21 mouse cellular contexts compared by ENCODE assay signal in genomic region chr7:136235563-136235962, GRCm38 (mm10).
DNase-seq lines count a peak whose midpoint lies in the region; ATAC-seq and TF ChIP-seq lines count a peak whose summit lies in the region.
"Had no signal": no experiment of that assay in that cellular context is flagged by ENCODE, and none has a peak within 500 bp of the region (broad histone marks: within the 10 kb centered on the region; RNA-seq: fewer than 3 reads in every experiment).

No protein-coding gene starts in this region.

- peak; percentile 45 for DNase-seq in heart, embryonic 10.5 days (ENCODE audit: low spot score)
- DNase-seq in heart, postnatal 10 days, result no peak
- DNase-seq in kidney, adult 9 months, result peak; percentile 14
- no peak for DNase-seq in kidney, adult 8-10 months
- no peak for DNase-seq in kidney, postnatal 4 days
- DNase-seq in embryonic facial prominence, embryonic 10.5 days (ENCODE audit: low spot score), result peak; percentile 7
- no peak for DNase-seq in left cerebral cortex, adult 2 months (ENCODE audit: extremely low spot score in 1 of 2, low spot score in 2 of 2)
- DNase-seq: adrenal gland, adult 2 months; adrenal gland, postnatal 10 days; adrenal gland, postnatal 25 days; cerebellum, adult 11 months; cerebellum, adult 18-20 months; cerebellum, adult 8-10 months; cerebellum, adult 9-11 months; cerebellum, postnatal 14 days; cerebellum, postnatal 36 days; embryo, embryonic 11 days had no signal

- H3K36me3 ChIP-seq in heart, embryonic 10.5 days, result no peaks in the 10 kb centered on the region
- H3K36me3 ChIP-seq in kidney, embryonic 15.5 days, result no peaks in the 10 kb centered on the region
- H3K36me3 ChIP-seq in embryonic facial prominence, embryonic 10.5 days (replicated peaks), result no peaks in the 10 kb centered on the region
- H3K36me3 ChIP-seq: embryonic facial prominence, embryonic 12.5 days; forebrain, embryonic 15.5 days had no signal

- H3K27ac ChIP-seq in heart, embryonic 10.5 days, result no peak overlapping the region
- no peak overlapping the region for H3K27ac ChIP-seq in kidney, embryonic 15.5 days
- H3K27ac ChIP-seq in embryonic facial prominence, embryonic 10.5 days (replicated peaks), result no peak overlapping the region
- no peak overlapping the region for H3K27ac ChIP-seq in left cerebral cortex, adult 2 months
- H3K27ac ChIP-seq: embryonic facial prominence, embryonic 12.5 days; forebrain, embryonic 13.5 days; forebrain, embryonic 15.5 days had no signal

- no peak overlapping the region for H3K4me2 ChIP-seq in kidney, embryonic 15.5 days
- H3K4me2 ChIP-seq: embryonic facial prominence, embryonic 12.5 days; forebrain, embryonic 13.5 days; forebrain, embryonic 15.5 days had no signal

- H3K9ac ChIP-seq in kidney, embryonic 15.5 days, result no peak overlapping the region
- H3K9ac ChIP-seq: embryonic facial prominence, embryonic 12.5 days; forebrain, embryonic 13.5 days; forebrain, embryonic 15.5 days had no signal

- H3K27me3 ChIP-seq in heart, embryonic 10.5 days (ENCODE audit: insufficient read depth, poor library complexity, severe bottlenecking), result peaks cover 7% of the 10 kb centered on the region; the same call in 1 of the 2 replicates
- H3K27me3 ChIP-seq in kidney, embryonic 15.5 days, result no peaks in the 10 kb centered on the region; the same call in 1 of the 2 replicates
- H3K27me3 ChIP-seq in embryonic facial prominence, embryonic 10.5 days (replicated peaks; ENCODE audit: low read depth, poor library complexity, severe bottlenecking), result peaks cover 14% of the 10 kb centered on the region; the same call in 1 of the 2 replicates
- H3K27me3 ChIP-seq: embryonic facial prominence, embryonic 12.5 days; forebrain, embryonic 15.5 days had no signal

- H3K4me3 ChIP-seq in heart, embryonic 10.5 days, result no peak overlapping the region
- no peak overlapping the region for H3K4me3 ChIP-seq in kidney, embryonic 15.5 days (replicated peaks)
- H3K4me3 ChIP-seq in embryonic facial prominence, embryonic 10.5 days, result no peak overlapping the region
- H3K4me3 ChIP-seq in left cerebral cortex, adult 2 months, result no peak overlapping the region
- H3K4me3 ChIP-seq: embryonic facial prominence, embryonic 12.5 days; forebrain, embryonic 13.5 days; forebrain, embryonic 15.5 days had no signal

- ATAC-seq in kidney, embryonic 15.5 days (replicated peaks; ENCODE audit: low FRiP score), result 0 out of 2 replicates have a peak, but pooled peaks have one; percentile 9
- ATAC-seq: forebrain, embryonic 13.5 days; forebrain, embryonic 15.5 days had no signal

- intact Hi-C loops in heart, postnatal 10 days (cut with DNase I), result no loop called here
- intact Hi-C loops in left cerebral cortex, adult 2 months (cut with DNase I), result no loop called here

- H3K9me3 ChIP-seq in heart, embryonic 10.5 days, result no peaks in the 10 kb centered on the region
- no peaks in the 10 kb centered on the region for H3K9me3 ChIP-seq in kidney, embryonic 15.5 days (replicated peaks)
- H3K9me3 ChIP-seq in embryonic facial prominence, embryonic 10.5 days, result no peaks in the 10 kb centered on the region
- H3K9me3 ChIP-seq: embryonic facial prominence, embryonic 12.5 days; forebrain, embryonic 13.5 days; forebrain, embryonic 15.5 days had no signal

- WGBS in heart, embryonic 10.5 days, result 73% methylated on average over 2 of the region's 2 CpGs
- WGBS in kidney, embryonic 15.5 days, result 37% methylated on average over 2 of the region's 2 CpGs
- WGBS in embryonic facial prominence, embryonic 10.5 days, result 54% methylated on average over 2 of the region's 2 CpGs

- no peaks in the 10 kb centered on the region for H3K4me1 ChIP-seq in heart, embryonic 10.5 days
- H3K4me1 ChIP-seq in kidney, embryonic 15.5 days, result peaks cover 20% of the 10 kb centered on the region
- peaks cover 25% of the 10 kb centered on the region for H3K4me1 ChIP-seq in embryonic facial prominence, embryonic 10.5 days

- TF ChIP-seq CTCF in left cerebral cortex, adult 2 months (IDR thresholded peaks at IDR 0.05), result no peak

Comparison
In these comparisons a context has a peak if more than half of its experiments do, and no peak if none do; other contexts are left out.
1. DNase-seq: peak in heart, embryonic 10.5 days (single experiment), kidney, adult 9 months (single experiment) and embryonic facial prominence, embryonic 10.5 days (single experiment); none in heart, postnatal 10 days (0 of 2), kidney, adult 8-10 months (0 of 2), kidney, postnatal 4 days (0 of 2) and left cerebral cortex, adult 2 months (0 of 2).